Comparison of ENCODE assay signal across 19 mouse cellular contexts in genomic region chr10:128372142-128372541, GRCm38 (mm10). TPM values are rescaled to one million over a fixed set of nuclear protein-coding genes. Genes with fewer than 3 reads are reported as not detected.
DNase-seq lines count a peak whose midpoint lies in the region; ATAC-seq and TF ChIP-seq lines count a peak whose summit lies in the region.
"Had no signal": no experiment of that assay in that cellular context is flagged by ENCODE, and none has a peak within 500 bp of the region (broad histone marks: within the 10 kb centered on the region; RNA-seq: fewer than 3 reads in every experiment).

No protein-coding gene starts in this region.

- no peak overlapping the region for H3K27ac ChIP-seq in kidney, adult 2 months (ENCODE audit: insufficient read depth, low read depth, low read length)
- no peak overlapping the region for H3K27ac ChIP-seq in kidney, embryonic 16.5 days (ENCODE audit: low read length)
- H3K27ac ChIP-seq in lung, postnatal 0 days (ENCODE audit: low read length), result no peak overlapping the region
- no peak overlapping the region for H3K27ac ChIP-seq in MEL (ENCODE audit: control insufficient read depth, low read depth, low read length)
- no peak overlapping the region for H3K27ac ChIP-seq in stomach, postnatal 0 days (replicated peaks)
- H3K27ac ChIP-seq: embryonic facial prominence, embryonic 12.5 days; forebrain, embryonic 13.5 days; hindbrain, embryonic 15.5 days; liver, embryonic 13.5 days had no signal

- H3K36me3 ChIP-seq in kidney, adult 2 months (ENCODE audit: control insufficient read depth, insufficient read depth, low read length), result no peaks in the 10 kb centered on the region
- no peaks in the 10 kb centered on the region for H3K36me3 ChIP-seq in kidney, embryonic 16.5 days (ENCODE audit: insufficient read depth, low read length)
- H3K36me3 ChIP-seq in lung, postnatal 0 days (ENCODE audit: insufficient read depth, low read length), result no peaks in the 10 kb centered on the region
- H3K36me3 ChIP-seq in MEL (ENCODE audit: control insufficient read depth in 1 of 2, insufficient read depth in 2 of 2, low read length in 2 of 2), result peaks cover 0 to 10% of the 10 kb centered on the region in 2 experiments; a peak in 2 of 4 replicates
- H3K36me3 ChIP-seq in stomach, postnatal 0 days (ENCODE audit: control insufficient read depth, insufficient read depth, low read length), result no peaks in the 10 kb centered on the region
- H3K36me3 ChIP-seq: embryonic facial prominence, embryonic 12.5 days; heart, embryonic 13.5 days; hindbrain, embryonic 15.5 days; liver, embryonic 13.5 days had no signal

- TF ChIP-seq CTCF in kidney, adult 2 months (conservative IDR thresholded peaks at IDR 0.05; ENCODE audit: insufficient read depth, insufficient read length, low read depth, low read length), result peak; percentile 15; the same call in 1 of the 2 replicates
- peak; percentile 34 for TF ChIP-seq CTCF in lung, postnatal 0 days (IDR thresholded peaks at IDR 0.05)
- peak; percentile 25 to 42 (median 26); a peak in 4 of 6 replicates for TF ChIP-seq CTCF in MEL (IDR thresholded peaks at IDR 0.05 in 2 of 3, conservative IDR thresholded peaks at IDR 0.05 in 1 of 3; ENCODE audit: control insufficient read depth in 1 of 3, insufficient read depth in 1 of 3, low read depth in 2 of 3, low read length in 3 of 3, poor library complexity in 1 of 3, severe bottlenecking in 1 of 3)
- peak; percentile 46 for TF ChIP-seq CTCF in stomach, postnatal 0 days (IDR thresholded peaks at IDR 0.05; ENCODE audit: low read depth)

- no peak for TF ChIP-seq POLR2A in kidney, adult 2 months (IDR thresholded peaks at IDR 0.05; ENCODE audit: low read depth, low read length)
- no peak for TF ChIP-seq POLR2A in MEL (IDR thresholded peaks at IDR 0.05; ENCODE audit: control insufficient read depth in 1 of 2, insufficient read depth in 1 of 2, low read depth in 1 of 2, low read length in 2 of 2, poor library complexity in 1 of 2)

- peaks cover 6% of the 10 kb centered on the region for H3K79me2 ChIP-seq in MEL (ENCODE audit: control insufficient read depth, insufficient read depth, low read length, poor library complexity)

- no peak for TF ChIP-seq RAD21 in MEL (IDR thresholded peaks at IDR 0.05; ENCODE audit: low read depth, low read length)

- H3K27me3 ChIP-seq in kidney, adult 2 months (replicated peaks; ENCODE audit: control insufficient read depth, insufficient read depth, low read length), result no peaks in the 10 kb centered on the region
- H3K27me3 ChIP-seq in kidney, embryonic 16.5 days (ENCODE audit: insufficient read depth, low read length), result no peaks in the 10 kb centered on the region
- H3K27me3 ChIP-seq in lung, postnatal 0 days (replicated peaks; ENCODE audit: insufficient read depth, low read length), result no peaks in the 10 kb centered on the region
- H3K27me3 ChIP-seq in MEL (ENCODE audit: control insufficient read depth in 1 of 2, insufficient read depth in 2 of 2, low read length in 2 of 2), result no peaks in the 10 kb centered on the region
- H3K27me3 ChIP-seq in stomach, postnatal 0 days (ENCODE audit: control insufficient read depth, insufficient read depth, low read length), result no peaks in the 10 kb centered on the region
- H3K27me3 ChIP-seq: embryonic facial prominence, embryonic 12.5 days; forebrain, embryonic 13.5 days; heart, embryonic 13.5 days; hindbrain, embryonic 15.5 days; liver, embryonic 13.5 days had no signal

- no peak for TF ChIP-seq EP300 in lung, postnatal 0 days (IDR thresholded peaks at IDR 0.05)
- TF ChIP-seq EP300 in MEL (IDR thresholded peaks at IDR 0.05; ENCODE audit: low read depth in 1 of 2, low read length in 2 of 2), result no peak
- no peak for TF ChIP-seq EP300 in stomach, postnatal 0 days (optimal IDR thresholded peaks at IDR 0.05)

- no peak for DNase-seq in kidney, adult 2 months
- DNase-seq in lung, postnatal 0 days (ENCODE audit: low spot score), result no peak
- no peak for DNase-seq in lung, adult 18-20 months
- no peak for DNase-seq in MEL (ENCODE audit: low read depth, low spot score)
- no peak for DNase-seq in stomach, postnatal 0 days (ENCODE audit: low spot score)
- DNase-seq in adrenal gland, postnatal 36 days, result no peak
- DNase-seq: kidney, adult 11 months; kidney, postnatal 25 days; layer of hippocampus, adult 9-11 months; liver, embryonic 13.5 days; lung, postnatal 14 days had no signal

- no peak overlapping the region for H3K4me3 ChIP-seq in kidney, adult 2 months (ENCODE audit: insufficient read depth, low read depth, low read length)
- H3K4me3 ChIP-seq in kidney, embryonic 16.5 days (ENCODE audit: low read length), result no peak overlapping the region
- H3K4me3 ChIP-seq in lung, postnatal 0 days (ENCODE audit: low read depth, low read length), result no peak overlapping the region
- H3K4me3 ChIP-seq in MEL (ENCODE audit: control insufficient read depth in 1 of 2, insufficient read depth in 1 of 2, low read depth in 2 of 2, low read length in 2 of 2), result no peak overlapping the region
- H3K4me3 ChIP-seq in stomach, postnatal 0 days (ENCODE audit: low read depth, low read length), result no peak overlapping the region
- H3K4me3 ChIP-seq: embryonic facial prominence, embryonic 12.5 days; erythroblast, embryonic 14.5 days; forebrain, embryonic 13.5 days; heart, embryonic 13.5 days; hindbrain, embryonic 15.5 days; liver, embryonic 13.5 days had no signal

- H3K9ac ChIP-seq in kidney, embryonic 16.5 days (replicated peaks; ENCODE audit: low read length), result no peak overlapping the region
- no peak overlapping the region for H3K9ac ChIP-seq in lung, postnatal 0 days (replicated peaks; ENCODE audit: low read depth)
- H3K9ac ChIP-seq in MEL (ENCODE audit: control insufficient read depth, low read depth, low read length, poor library complexity, severe bottlenecking), result no peak overlapping the region
- no peak overlapping the region for H3K9ac ChIP-seq in stomach, postnatal 0 days (ENCODE audit: low read length)
- H3K9ac ChIP-seq: embryonic facial prominence, embryonic 12.5 days; forebrain, embryonic 13.5 days; heart, embryonic 13.5 days; hindbrain, embryonic 15.5 days; liver, embryonic 13.5 days had no signal

- H3K4me1 ChIP-seq in kidney, adult 2 months (ENCODE audit: control insufficient read depth, insufficient read depth, low read length), result peaks cover 16% of the 10 kb centered on the region
- peaks cover 16% of the 10 kb centered on the region for H3K4me1 ChIP-seq in kidney, embryonic 16.5 days (ENCODE audit: insufficient read depth, low read length)
- peaks cover 5% of the 10 kb centered on the region; the same call in 1 of the 2 replicates for H3K4me1 ChIP-seq in lung, postnatal 0 days (ENCODE audit: insufficient read depth, low read depth, low read length)
- H3K4me1 ChIP-seq in MEL (ENCODE audit: control insufficient read depth in 1 of 2, insufficient read depth in 2 of 2, low read length in 2 of 2), result peaks cover 4 to 17% of the 10 kb centered on the region in 2 experiments
- H3K4me1 ChIP-seq in stomach, postnatal 0 days (replicated peaks; ENCODE audit: control insufficient read depth, insufficient read depth), result no peaks in the 10 kb centered on the region

- H3K4me2 ChIP-seq in kidney, embryonic 16.5 days (replicated peaks; ENCODE audit: low read depth, low read length), result no peak overlapping the region
- H3K4me2 ChIP-seq in lung, postnatal 0 days (replicated peaks; ENCODE audit: low read depth, low read length), result no peak overlapping the region
- H3K4me2 ChIP-seq in stomach, postnatal 0 days (replicated peaks; ENCODE audit: low read depth), result no peak overlapping the region
- H3K4me2 ChIP-seq: embryonic facial prominence, embryonic 12.5 days; forebrain, embryonic 13.5 days; heart, embryonic 13.5 days; hindbrain, embryonic 15.5 days; liver, embryonic 13.5 days had no signal

- 76% methylated on average over 5 of the region's 5 CpGs for WGBS in kidney, adult 2 months
- 80% methylated on average over 5 of the region's 5 CpGs for WGBS in kidney, embryonic 16.5 days
- 85% methylated on average over 5 of the region's 5 CpGs for WGBS in lung, postnatal 0 days
- 77% methylated on average over 5 of the region's 5 CpGs for WGBS in stomach, postnatal 0 days

- H3K9me3 ChIP-seq in kidney, embryonic 16.5 days (ENCODE audit: low read length), result 0 out of 2 replicates have a peak, but pooled peaks cover 5% of the 10 kb centered on the region
- no peaks in the 10 kb centered on the region for H3K9me3 ChIP-seq in lung, postnatal 0 days (ENCODE audit: low read length)
- no peaks in the 10 kb centered on the region for H3K9me3 ChIP-seq in MEL (replicated peaks; ENCODE audit: insufficient read depth, low read length)
- no peaks in the 10 kb centered on the region for H3K9me3 ChIP-seq in stomach, postnatal 0 days (ENCODE audit: control insufficient read depth, low read length)
- H3K9me3 ChIP-seq: embryonic facial prominence, embryonic 12.5 days; forebrain, embryonic 13.5 days; heart, embryonic 13.5 days; hindbrain, embryonic 15.5 days; liver, embryonic 13.5 days had no signal

- no peak for ATAC-seq in kidney, embryonic 16.5 days (ENCODE audit: low FRiP score, low TSS enrichment)
- ATAC-seq in lung, postnatal 0 days, result no peak
- ATAC-seq in stomach, postnatal 0 days (ENCODE audit: low FRiP score, low TSS enrichment), result no peak
- ATAC-seq: forebrain, embryonic 13.5 days had no signal

RNA-seq across cellular contexts. Expression of gene Coq10a, which starts 3.3 kb away (rescaled TPM):
- polyA plus RNA-seq in kidney, adult 2 months (2012; rRNA removed), result 58.7 and 72.3 TPM in 2 replicates
- polyA plus RNA-seq in kidney, embryonic 16.5 days (2015; fragmentation: Nextera tagmentation; extraction: Ambion mirVana), result 4.1 and 10.9 TPM in 2 replicates
- 16.4 and 19.9 TPM in 2 replicates for polyA plus RNA-seq in lung, postnatal 0 days (2015; fragmentation: Nextera tagmentation; extraction: Ambion mirVana)
- total RNA-seq in MEL (2012; rRNA removed), result 6.8 and 7.7 TPM in 2 replicates
- polyA plus RNA-seq in MEL (2012; ENCODE audit: insufficient read depth in 1 of 2, insufficient read length in 2 of 2, low read depth in 1 of 2, low replicate concordance in 2 of 2, missing spikeins in 1 of 2), result 10 to 100 TPM in 1 of 2 experiments, not detected in 1; 14.1 TPM
- 12.9 and 13.8 TPM in 2 replicates for polyA plus RNA-seq in stomach, postnatal 0 days (2015; fragmentation: Nextera tagmentation; extraction: Ambion mirVana)
- 10 to 100 TPM; 70.3 to 83.5 TPM for total RNA-seq in adrenal gland, postnatal 36 days (2021)

RNA-seq across cellular contexts. Expression of gene Ankrd52, which starts 4.8 kb away (rescaled TPM):
- polyA plus RNA-seq in kidney, adult 2 months (2012; rRNA removed), result 21.5 and 22.5 TPM in 2 replicates
- polyA plus RNA-seq in kidney, embryonic 16.5 days (2015; fragmentation: Nextera tagmentation; extraction: Ambion mirVana), result 11.9 and 12.8 TPM in 2 replicates
- polyA plus RNA-seq in lung, postnatal 0 days (2015; fragmentation: Nextera tagmentation; extraction: Ambion mirVana), result 4.2 and 4.9 TPM in 2 replicates
- 9.5 and 10.0 TPM in 2 replicates for total RNA-seq in MEL (2012; rRNA removed)
- polyA plus RNA-seq in MEL (2012; ENCODE audit: insufficient read depth in 1 of 2, insufficient read length in 2 of 2, low read depth in 1 of 2, low replicate concordance in 2 of 2, missing spikeins in 1 of 2), result 10 to 100 TPM in 1 of 2 experiments, not detected in 1; 39.9 TPM
- 2.9 and 4.3 TPM in 2 replicates for polyA plus RNA-seq in stomach, postnatal 0 days (2015; fragmentation: Nextera tagmentation; extraction: Ambion mirVana)
- total RNA-seq in adrenal gland, postnatal 36 days (2021), result 10 to 100 TPM; 56.4 to 70.6 TPM

RNA-seq across cellular contexts. Expression of gene Slc39a5, which starts 28.9 kb away (rescaled TPM):
- 114 and 137 TPM in 2 replicates for polyA plus RNA-seq in kidney, adult 2 months (2012; rRNA removed)
- 69.0 and 75.1 TPM in 2 replicates for polyA plus RNA-seq in kidney, embryonic 16.5 days (2015; fragmentation: Nextera tagmentation; extraction: Ambion mirVana)
- polyA plus RNA-seq in lung, postnatal 0 days (2015; fragmentation: Nextera tagmentation; extraction: Ambion mirVana), result 0.15 TPM in 1 of 2 replicates, not detected in the other
- not detected in 2 replicates for total RNA-seq in MEL (2012; rRNA removed)
- polyA plus RNA-seq in MEL (2012; ENCODE audit: insufficient read depth in 1 of 2, insufficient read length in 2 of 2, low read depth in 1 of 2, low replicate concordance in 2 of 2, missing spikeins in 1 of 2), result not detected
- 0.75 and 0.76 TPM in 2 replicates for polyA plus RNA-seq in stomach, postnatal 0 days (2015; fragmentation: Nextera tagmentation; extraction: Ambion mirVana)
- total RNA-seq in adrenal gland, postnatal 36 days (2021), result not detected
- total RNA-seq: granulocyte monocyte progenitor cell, adult 5-6 weeks; heart, postnatal 25 days had no signal
- polyA plus RNA-seq: embryonic facial prominence, embryonic 12.5 days; forebrain, embryonic 13.5 days had no signal

RNA-seq across cellular contexts. Expression of gene Cs, which starts 34.6 kb away (rescaled TPM):
- 252 and 273 TPM in 2 replicates for polyA plus RNA-seq in kidney, adult 2 months (2012; rRNA removed)
- 238 and 244 TPM in 2 replicates for polyA plus RNA-seq in kidney, embryonic 16.5 days (2015; fragmentation: Nextera tagmentation; extraction: Ambion mirVana)
- 85.4 and 85.8 TPM in 2 replicates for polyA plus RNA-seq in lung, postnatal 0 days (2015; fragmentation: Nextera tagmentation; extraction: Ambion mirVana)
- 161 and 187 TPM in 2 replicates for total RNA-seq in MEL (2012; rRNA removed)
- polyA plus RNA-seq in MEL (2012; ENCODE audit: insufficient read depth in 1 of 2, insufficient read length in 2 of 2, low read depth in 1 of 2, low replicate concordance in 2 of 2, missing spikeins in 1 of 2), result 100 to 1,000 TPM; 133 to 256 TPM
- polyA plus RNA-seq in stomach, postnatal 0 days (2015; fragmentation: Nextera tagmentation; extraction: Ambion mirVana), result 152 and 158 TPM in 2 replicates
- total RNA-seq in adrenal gland, postnatal 36 days (2021), result 100 to 1,000 TPM; 369 to 370 TPM

RNA-seq across cellular contexts. Expression of gene Nabp2, which starts 39.1 kb away (rescaled TPM):
- 33.2 and 37.8 TPM in 2 replicates for polyA plus RNA-seq in kidney, adult 2 months (2012; rRNA removed)
- polyA plus RNA-seq in kidney, embryonic 16.5 days (2015; fragmentation: Nextera tagmentation; extraction: Ambion mirVana), result 81.7 and 94.8 TPM in 2 replicates
- polyA plus RNA-seq in lung, postnatal 0 days (2015; fragmentation: Nextera tagmentation; extraction: Ambion mirVana), result 48.6 and 54.7 TPM in 2 replicates
- 33.7 and 39.9 TPM in 2 replicates for total RNA-seq in MEL (2012; rRNA removed)
- polyA plus RNA-seq in MEL (2012; ENCODE audit: insufficient read depth in 1 of 2, insufficient read length in 2 of 2, low read depth in 1 of 2, low replicate concordance in 2 of 2, missing spikeins in 1 of 2), result 100 to 1,000 TPM; 166 to 249 TPM
- 53.5 and 54.4 TPM in 2 replicates for polyA plus RNA-seq in stomach, postnatal 0 days (2015; fragmentation: Nextera tagmentation; extraction: Ambion mirVana)
- total RNA-seq in adrenal gland, postnatal 36 days (2021), result 10 to 100 TPM; 71.4 to 73.6 TPM

Comparison
In these comparisons a context has a peak if more than half of its experiments do, and no peak if none do; other contexts are left out.
1. RNA of gene Slc39a5, which starts 28.9 kb away (polyA plus RNA-seq): 114 to 137 TPM in kidney, adult 2 months and 69.0 to 75.1 TPM in kidney, embryonic 16.5 days; 0.75 to 0.76 TPM in stomach, postnatal 0 days, 0.15 TPM in lung, postnatal 0 days and not detected in MEL; every median in the first group is over 10 times any median in the second.
2. Peak in every context shown above with its lines, with median percentiles within 50 percentile points of each other: CTCF ChIP-seq.